Mouse (Mus musculus) olfactory bulb, adult 2 months (tissue): ENCODE results near the gene Lrrc36.

Source experiments
- CTCF ChIP-seq: fragments of 200-500 bp; IDR thresholded peaks from 2 replicates; pipeline ENCODE4 v1.5.1; 2012; ENCODE audit warnings: low read depth, mild to moderate bottlenecking, low read length, moderate library complexity; ENCODE audit not compliant: insufficient read depth
- POLR2A ChIP-seq: fragments of 200-500 bp; IDR thresholded peaks from 2 replicates; pipeline ENCODE4 v1.6.1; 2012; ENCODE audit warnings: mild to moderate bottlenecking, low read depth, low read length, moderate library complexity; ENCODE audit not compliant: insufficient read depth

DNA sequence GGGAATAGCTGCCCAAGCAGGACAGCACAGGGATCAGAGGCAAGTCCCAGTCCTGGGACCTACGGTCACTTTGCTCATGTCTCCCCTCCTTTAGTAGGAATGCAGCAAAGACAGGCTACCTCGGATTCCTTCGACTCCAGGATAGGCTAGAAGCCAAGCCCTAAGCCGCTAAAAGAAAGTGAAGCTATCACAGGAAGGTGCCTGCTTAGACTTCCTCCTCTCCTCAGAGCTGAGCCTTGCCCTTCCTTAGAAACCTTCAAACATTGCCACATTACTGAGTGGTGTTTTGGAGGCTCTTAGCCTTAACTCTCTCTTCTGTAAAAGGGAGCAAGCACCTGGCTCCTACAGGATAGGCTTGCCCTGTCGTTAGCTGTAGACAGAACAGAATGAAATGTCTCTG lies 61.3 kb downstream of the Lrrc36 start:
- no peak for TF ChIP-seq CTCF
- no peak for TF ChIP-seq POLR2A
